Mouse (Mus musculus): Measurements from ENCODE around the gene Tatdn2. TPM values are rescaled to one million over a fixed set of nuclear protein-coding genes. Genes with fewer than 3 reads are reported as not detected.
A peak's percentile ranks its signal among the peaks of the same experiment; 100 is the strongest.

The Tatdn2 gene
- polyA plus RNA-seq, 1 experiment, result 35.5 TPM

GRCm38 (mm10) chr6:113740236-113741217 lies 43.7 kb downstream of the Tatdn2 start, which contains the start of gene Sec13:
Sec13 (minus strand) TSS chr6:113740743.
- TF ChIP-seq CTCF (conservative IDR thresholded peaks at IDR 0.05; ENCODE audit: insufficient read depth, insufficient read length, low read depth, low read length) (no peak), POLR2A (IDR thresholded peaks at IDR 0.05; ENCODE audit: low read depth, low read length) (peak; percentile 81)
- no peaks in the 10 kb centered on the region for H3K36me3 ChIP-seq (ENCODE audit: control insufficient read depth, insufficient read depth, low read length)
- H3K27ac ChIP-seq (ENCODE audit: insufficient read depth, low read depth, low read length), result peak within 1 kb of the TSS; percentile 52
- H3K4me1 ChIP-seq (ENCODE audit: control insufficient read depth, insufficient read depth, low read length), result peaks cover 3% of the 10 kb centered on the region; the same call in 1 of the 2 replicates
- 7% methylated on average over 41 of the region's 41 CpGs for WGBS
- DNase-seq, result peak; percentile 90
- no peaks in the 10 kb centered on the region for H3K27me3 ChIP-seq (replicated peaks; ENCODE audit: control insufficient read depth, insufficient read depth, low read length)
- H3K4me3 ChIP-seq (ENCODE audit: insufficient read depth, low read depth, low read length), result peak within 1 kb of the TSS; percentile 79

DNA sequence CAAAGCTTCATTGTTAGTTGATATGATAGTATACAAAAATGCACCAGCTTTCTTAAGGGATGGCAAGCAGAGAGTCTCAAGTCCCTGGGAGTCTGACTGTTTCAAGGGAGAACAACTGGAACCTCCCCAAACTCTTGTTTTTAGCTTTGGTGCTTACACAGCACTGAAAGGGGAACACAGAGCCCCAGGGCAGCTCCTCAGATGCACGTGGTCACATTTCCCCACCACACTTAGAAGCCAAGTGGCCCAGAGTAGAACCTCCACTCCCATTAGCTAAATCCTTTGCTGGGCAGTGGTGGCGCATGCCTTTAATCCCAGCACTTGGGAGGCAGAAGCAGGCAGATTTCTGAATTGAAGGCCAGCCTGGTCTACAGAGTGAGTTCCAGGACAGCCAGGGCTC lies 44.6 kb downstream of the Tatdn2 start:
- no peak overlapping the region for H3K27ac ChIP-seq (ENCODE audit: insufficient read depth, low read depth, low read length)
- no peaks in the 10 kb centered on the region for H3K27me3 ChIP-seq (replicated peaks; ENCODE audit: control insufficient read depth, insufficient read depth, low read length)
- 70% methylated on average over 2 of the region's 2 CpGs for WGBS
- DNase-seq, result no peak
- peaks cover 3% of the 10 kb centered on the region; the same call in 1 of the 2 replicates for H3K4me1 ChIP-seq (ENCODE audit: control insufficient read depth, insufficient read depth, low read length)
- TF ChIP-seq CTCF (conservative IDR thresholded peaks at IDR 0.05; ENCODE audit: insufficient read depth, insufficient read length, low read depth, low read length) (no peak), POLR2A (IDR thresholded peaks at IDR 0.05; ENCODE audit: low read depth, low read length) (no peak)
- H3K4me3 ChIP-seq (ENCODE audit: insufficient read depth, low read depth, low read length), result no peak overlapping the region
- H3K36me3 ChIP-seq (ENCODE audit: control insufficient read depth, insufficient read depth, low read length), result no peaks in the 10 kb centered on the region

- DNase-seq, result no peak
- H3K27me3 ChIP-seq (replicated peaks; ENCODE audit: control insufficient read depth, insufficient read depth, low read length), result no peaks in the 10 kb centered on the region
- TF ChIP-seq POLR2A (IDR thresholded peaks at IDR 0.05; ENCODE audit: low read depth, low read length) (no peak), CTCF (conservative IDR thresholded peaks at IDR 0.05; ENCODE audit: insufficient read depth, insufficient read length, low read depth, low read length) (no peak)
- no peaks in the 10 kb centered on the region for H3K36me3 ChIP-seq (ENCODE audit: control insufficient read depth, insufficient read depth, low read length)
- no peak overlapping the region for H3K27ac ChIP-seq (ENCODE audit: insufficient read depth, low read depth, low read length)
- no peak overlapping the region for H3K4me3 ChIP-seq (ENCODE audit: insufficient read depth, low read depth, low read length)
- H3K4me1 ChIP-seq (ENCODE audit: control insufficient read depth, insufficient read depth, low read length), result peaks cover 3% of the 10 kb centered on the region; the same call in 1 of the 2 replicates
- 73% methylated on average over 1 of the region's 1 CpGs for WGBS
Observed at GRCm38 (mm10) chr6:113742321-113742720, 45.5 kb downstream of the Tatdn2 start.

GRCm38 (mm10) chr6:113743111-113743510 lies 46.3 kb downstream of the Tatdn2 start:
- DNase-seq, result no peak
- H3K4me1 ChIP-seq (ENCODE audit: control insufficient read depth, insufficient read depth, low read length), result peaks cover 2% of the 10 kb centered on the region; the same call in 1 of the 2 replicates
- 24% methylated on average over 1 of the region's 1 CpGs for WGBS
- no peaks in the 10 kb centered on the region for H3K27me3 ChIP-seq (replicated peaks; ENCODE audit: control insufficient read depth, insufficient read depth, low read length)
- no peak overlapping the region for H3K4me3 ChIP-seq (ENCODE audit: insufficient read depth, low read depth, low read length)
- TF ChIP-seq POLR2A (IDR thresholded peaks at IDR 0.05; ENCODE audit: low read depth, low read length) (no peak), CTCF (conservative IDR thresholded peaks at IDR 0.05; ENCODE audit: insufficient read depth, insufficient read length, low read depth, low read length) (no peak)
- H3K27ac ChIP-seq (ENCODE audit: insufficient read depth, low read depth, low read length), result no peak overlapping the region
- no peaks in the 10 kb centered on the region for H3K36me3 ChIP-seq (ENCODE audit: control insufficient read depth, insufficient read depth, low read length)

GRCm38 (mm10) chr6:113745117-113745516 lies 48.3 kb downstream of the Tatdn2 start:
- Histone ChIP-seq H3K36me3 (ENCODE audit: control insufficient read depth, insufficient read depth, low read length) (no peaks in the 10 kb centered on the region), H3K4me3 (ENCODE audit: insufficient read depth, low read depth, low read length) (no peak overlapping the region), H3K27ac (ENCODE audit: insufficient read depth, low read depth, low read length) (no peak overlapping the region), H3K27me3 (replicated peaks; ENCODE audit: control insufficient read depth, insufficient read depth, low read length) (no peaks in the 10 kb centered on the region), H3K4me1 (ENCODE audit: control insufficient read depth, insufficient read depth, low read length) (no peaks in the 10 kb centered on the region)
- DNase-seq, result peak; percentile 67
- TF ChIP-seq CTCF (conservative IDR thresholded peaks at IDR 0.05; ENCODE audit: insufficient read depth, insufficient read length, low read depth, low read length) (no peak), POLR2A (IDR thresholded peaks at IDR 0.05; ENCODE audit: low read depth, low read length) (no peak)

- no peaks in the 10 kb centered on the region for H3K27me3 ChIP-seq (replicated peaks; ENCODE audit: control insufficient read depth, insufficient read depth, low read length)
- DNase-seq, result no peak
- no peak overlapping the region for H3K4me3 ChIP-seq (ENCODE audit: insufficient read depth, low read depth, low read length)
- H3K36me3 ChIP-seq (ENCODE audit: control insufficient read depth, insufficient read depth, low read length), result no peaks in the 10 kb centered on the region
- no peaks in the 10 kb centered on the region for H3K4me1 ChIP-seq (ENCODE audit: control insufficient read depth, insufficient read depth, low read length)
- TF ChIP-seq POLR2A (IDR thresholded peaks at IDR 0.05; ENCODE audit: low read depth, low read length) (no peak), CTCF (conservative IDR thresholded peaks at IDR 0.05; ENCODE audit: insufficient read depth, insufficient read length, low read depth, low read length) (no peak)
- WGBS, result 77% methylated on average over 14 of the region's 14 CpGs
- H3K27ac ChIP-seq (ENCODE audit: insufficient read depth, low read depth, low read length), result no peak overlapping the region
Observed at GRCm38 (mm10) chr6:113747284-113747683, 50.4 kb downstream of the Tatdn2 start.

DNA sequence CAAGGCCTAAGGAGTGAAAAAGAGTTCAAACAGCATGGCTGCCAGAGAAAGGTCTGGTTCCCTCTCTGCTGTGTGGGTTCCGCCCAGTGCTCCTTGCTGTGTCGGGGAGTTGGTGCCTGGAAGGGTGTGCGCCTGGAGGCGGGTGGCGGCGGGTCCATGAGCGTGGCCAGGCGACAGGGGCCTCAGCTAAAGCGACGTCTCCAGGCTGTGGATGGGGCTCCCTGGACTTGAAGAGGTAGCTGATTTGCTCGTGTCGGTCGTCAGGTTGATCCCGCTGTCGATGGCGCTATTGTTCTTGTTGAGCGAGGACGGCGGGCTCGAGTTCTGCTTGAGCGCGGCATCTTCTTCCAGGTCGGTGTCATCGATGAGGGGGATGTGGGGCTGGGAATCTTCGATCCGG lies 51.5 kb downstream of the Tatdn2 start:
- Histone ChIP-seq H3K4me1 (ENCODE audit: control insufficient read depth, insufficient read depth, low read length) (no peaks in the 10 kb centered on the region), H3K4me3 (ENCODE audit: insufficient read depth, low read depth, low read length) (no peak overlapping the region), H3K27me3 (replicated peaks; ENCODE audit: control insufficient read depth, insufficient read depth, low read length) (no peaks in the 10 kb centered on the region), H3K27ac (ENCODE audit: insufficient read depth, low read depth, low read length) (no peak overlapping the region), H3K36me3 (ENCODE audit: control insufficient read depth, insufficient read depth, low read length) (no peaks in the 10 kb centered on the region)
- TF ChIP-seq CTCF (conservative IDR thresholded peaks at IDR 0.05; ENCODE audit: insufficient read depth, insufficient read length, low read depth, low read length) (no peak), POLR2A (IDR thresholded peaks at IDR 0.05; ENCODE audit: low read depth, low read length) (no peak)
- WGBS, result 39% methylated on average over 26 of the region's 26 CpGs
- DNase-seq, result no peak

Measured in kidney, adult 2 months (tissue).